Mouse (Mus musculus) brain, embryonic 14.5 days (tissue): ENCODE measurements at regions not wholly inside any gene's neighbourhood (a gene's known extent, or its start where the extent isn't known, plus 50 kb on each side); places are given as distances from the start of the nearest gene placed in this dataset.

Experiments used
- CTCF ChIP-seq: fragments of 200-500 bp; IDR thresholded peaks from 2 replicates; pipeline ENCODE4 v1.5.1; 2012; ENCODE audit warnings: inconsistent platforms, mild to moderate bottlenecking, moderate library complexity, borderline replicate concordance; ENCODE audit not compliant: insufficient read depth, insufficient read length; ENCODE audit errors: extremely low read depth
- POLR2A ChIP-seq: fragments of 200-500 bp; IDR thresholded peaks from 2 replicates; pipeline ENCODE4 v1.6.1; 2012; ENCODE audit warnings: mild to moderate bottlenecking, inconsistent platforms, borderline replicate concordance; ENCODE audit not compliant: poor library complexity, insufficient read depth, insufficient read length, severe bottlenecking; ENCODE audit errors: extremely low read depth

GRCm38 (mm10) chr8:113125586-113125985, 509.8 kb upstream of the Mon1b start:
- TF ChIP-seq CTCF (no peak), POLR2A (no peak)
